Mouse (Mus musculus): Measurements from ENCODE around the gene Slc22a20. TPM values are rescaled to one million over a fixed set of nuclear protein-coding genes. Genes with fewer than 3 reads are reported as not detected.
A peak's percentile ranks its signal among the peaks of the same experiment; 100 is the strongest.

Gene Slc22a20
- polyA plus RNA-seq (2014; fragmentation: Nextera tagmentation; extraction: Ambion mirVana), result not detected in 2 replicates

DNA sequence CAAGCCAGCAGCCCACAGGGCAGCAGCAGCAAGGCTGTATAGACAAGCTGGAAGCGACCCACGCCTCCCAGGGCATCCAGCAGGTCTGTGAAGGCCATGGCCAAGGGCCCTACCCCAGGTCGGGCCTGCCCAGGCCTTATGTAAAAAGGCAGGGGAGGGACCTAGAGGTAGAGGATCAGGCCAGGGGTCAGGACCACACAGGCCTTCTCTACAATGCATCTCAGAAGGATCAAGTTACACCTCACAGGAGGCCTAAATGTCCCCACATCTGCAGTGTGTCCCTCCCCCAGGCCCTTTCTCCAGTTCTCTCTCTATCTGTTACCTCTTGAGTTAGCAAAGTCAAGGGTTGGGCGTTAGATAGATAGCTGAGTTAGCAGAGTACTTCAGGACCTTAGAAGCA, at the start of gene Slc22a20:
Slc22a20 (minus strand) TSS at position 101 of the 400 bp plus-strand sequence.
- 42% methylated on average over 4 of the region's 4 CpGs for WGBS
- H3K4me1 ChIP-seq (replicated peaks; ENCODE audit: control insufficient read depth, insufficient read depth, low read length), result peaks cover 5% of the 10 kb centered on the region; the same call in 1 of the 2 replicates
- no peaks in the 10 kb centered on the region for H3K9me3 ChIP-seq (ENCODE audit: control insufficient read depth, low read length)
- no peaks in the 10 kb centered on the region for H3K27me3 ChIP-seq (ENCODE audit: control insufficient read depth, insufficient read depth, low read length)
- no peak within 1 kb of the TSS for H3K27ac ChIP-seq (ENCODE audit: low read depth, low read length)
- H3K4me2 ChIP-seq (replicated peaks; ENCODE audit: low read depth, low read length), result no peak within 1 kb of the TSS
- ATAC-seq (ENCODE audit: low FRiP score), result no peak
- H3K9ac ChIP-seq (ENCODE audit: low read depth, low read length), result no peak within 1 kb of the TSS
- DNase-seq (ENCODE audit: low spot score), result no peak
- no peak within 1 kb of the TSS for H3K4me3 ChIP-seq (ENCODE audit: low read depth, low read length)
- H3K36me3 ChIP-seq (ENCODE audit: control insufficient read depth, insufficient read depth, low read length), result no peaks in the 10 kb centered on the region

DNA sequence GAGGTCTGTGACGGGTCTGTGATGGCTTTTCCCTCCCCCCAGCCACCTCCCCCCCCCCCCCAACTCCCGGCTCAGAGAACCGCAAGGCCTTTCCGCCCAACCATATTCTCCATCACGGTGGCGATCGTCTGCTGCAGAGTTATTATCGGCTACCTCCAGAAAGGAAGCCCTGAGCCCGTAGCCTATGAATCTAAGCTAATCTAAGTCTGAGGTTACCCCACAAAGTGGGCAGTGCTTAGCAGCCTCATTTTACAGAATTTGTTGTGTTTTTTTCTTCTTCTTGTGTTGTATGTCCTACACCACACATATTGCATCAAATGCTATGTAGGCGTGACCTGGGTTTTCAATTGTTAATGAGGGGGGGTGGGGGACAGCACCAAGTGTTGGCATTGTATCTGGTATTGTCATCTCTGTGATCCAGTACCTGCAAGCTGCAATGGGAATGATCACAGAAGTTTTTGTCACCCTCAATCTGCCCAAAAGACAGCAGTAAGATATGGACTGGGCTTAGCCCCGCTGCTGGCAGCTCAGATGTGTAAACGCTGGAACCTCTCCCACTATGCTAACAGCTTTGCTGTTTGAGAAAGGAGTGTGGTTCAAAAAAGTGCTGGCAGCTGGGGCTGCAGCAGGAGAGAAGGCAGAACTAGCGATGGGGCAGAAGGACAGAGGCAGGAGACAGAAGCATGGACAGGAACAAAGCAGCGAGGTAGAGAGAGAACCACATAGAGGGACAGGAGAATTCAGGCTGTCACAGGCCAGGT, 44.8 kb upstream of the Slc22a20 start:
- DNase-seq (ENCODE audit: low spot score), result no peak

DNA sequence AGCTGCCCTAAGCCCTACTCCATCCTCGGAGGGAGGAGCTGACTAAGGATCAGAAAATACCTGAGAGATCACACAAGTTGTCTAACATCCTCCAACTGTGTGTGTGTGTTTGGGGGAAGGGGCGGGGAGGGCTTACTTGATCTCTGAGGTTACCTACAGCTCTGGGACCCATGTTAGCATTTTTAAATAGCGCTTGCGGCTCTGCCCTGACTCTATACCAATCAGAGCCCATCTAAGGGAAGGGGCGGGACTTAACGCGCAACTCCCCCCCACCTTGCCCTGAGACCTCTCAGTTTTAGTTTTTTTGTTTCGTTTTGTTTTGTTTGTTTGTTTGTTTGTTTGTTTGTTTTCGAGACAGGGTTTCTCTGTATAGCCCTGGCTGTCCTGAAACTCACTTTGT, 43.5 kb upstream of the Slc22a20 start:
- no peak for DNase-seq (ENCODE audit: low spot score)

More for the DNA sequence above, 44.8 kb upstream of the Slc22a20 start:
- no peaks in the 10 kb centered on the region for H3K4me1 ChIP-seq (replicated peaks; ENCODE audit: control insufficient read depth, insufficient read depth, low read length)
- H3K27me3 ChIP-seq (ENCODE audit: control insufficient read depth, insufficient read depth, low read length), result no peaks in the 10 kb centered on the region
- H3K9ac ChIP-seq (ENCODE audit: low read depth, low read length), result no peak overlapping the region
- no peak for ATAC-seq (ENCODE audit: low FRiP score)
- 77% methylated on average over 14 of the region's 14 CpGs for WGBS
- H3K4me2 ChIP-seq (replicated peaks; ENCODE audit: low read depth, low read length), result no peak overlapping the region
- H3K27ac ChIP-seq (ENCODE audit: low read depth, low read length), result no peak overlapping the region
- no peak overlapping the region for H3K4me3 ChIP-seq (ENCODE audit: low read depth, low read length)
- no peaks in the 10 kb centered on the region for H3K9me3 ChIP-seq (ENCODE audit: control insufficient read depth, low read length)
- no peaks in the 10 kb centered on the region for H3K36me3 ChIP-seq (ENCODE audit: control insufficient read depth, insufficient read depth, low read length)

DNA sequence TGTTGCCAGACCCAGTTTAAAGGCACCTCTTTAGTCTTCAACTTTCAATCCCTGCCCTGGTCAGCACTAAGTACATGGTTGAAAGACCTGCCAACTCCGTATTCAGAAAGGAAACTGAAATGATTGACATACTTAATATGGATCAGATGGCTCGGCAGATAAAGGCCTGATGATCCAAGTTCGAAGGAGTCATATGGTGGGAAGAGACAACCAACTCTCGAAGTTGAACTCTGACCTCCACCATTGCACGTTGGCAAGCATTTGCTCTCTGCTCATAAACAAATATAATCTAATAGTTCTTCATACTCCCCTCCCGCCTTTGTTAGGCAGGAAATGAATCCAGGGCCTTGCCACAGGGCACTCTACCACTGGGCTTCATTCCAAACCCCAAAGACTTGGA, 43.0 kb upstream of the Slc22a20 start:
- H3K4me3 ChIP-seq (ENCODE audit: low read depth, low read length), result no peak overlapping the region
- no peaks in the 10 kb centered on the region for H3K27me3 ChIP-seq (ENCODE audit: control insufficient read depth, insufficient read depth, low read length)
- H3K9me3 ChIP-seq (ENCODE audit: control insufficient read depth, low read length), result no peaks in the 10 kb centered on the region
- no peak for ATAC-seq (ENCODE audit: low FRiP score)
- DNase-seq (ENCODE audit: low spot score), result no peak
- no peak overlapping the region for H3K27ac ChIP-seq (ENCODE audit: low read depth, low read length)
- no peaks in the 10 kb centered on the region for H3K36me3 ChIP-seq (ENCODE audit: control insufficient read depth, insufficient read depth, low read length)
- no peak overlapping the region for H3K9ac ChIP-seq (ENCODE audit: low read depth, low read length)
- 91% methylated on average over 6 of the region's 6 CpGs for WGBS
- H3K4me1 ChIP-seq (replicated peaks; ENCODE audit: control insufficient read depth, insufficient read depth, low read length), result no peaks in the 10 kb centered on the region
- no peak overlapping the region for H3K4me2 ChIP-seq (replicated peaks; ENCODE audit: low read depth, low read length)

More for the DNA sequence above, 43.5 kb upstream of the Slc22a20 start:
- no peak for ATAC-seq (ENCODE audit: low FRiP score)
- Histone ChIP-seq H3K4me3 (ENCODE audit: low read depth, low read length) (no peak overlapping the region), H3K4me1 (replicated peaks; ENCODE audit: control insufficient read depth, insufficient read depth, low read length) (no peaks in the 10 kb centered on the region), H3K9me3 (ENCODE audit: control insufficient read depth, low read length) (no peaks in the 10 kb centered on the region), H3K27me3 (ENCODE audit: control insufficient read depth, insufficient read depth, low read length) (no peaks in the 10 kb centered on the region), H3K27ac (ENCODE audit: low read depth, low read length) (no peak overlapping the region), H3K36me3 (ENCODE audit: control insufficient read depth, insufficient read depth, low read length) (no peaks in the 10 kb centered on the region), H3K9ac (ENCODE audit: low read depth, low read length) (no peak overlapping the region), H3K4me2 (replicated peaks; ENCODE audit: low read depth, low read length) (no peak overlapping the region)
- 76% methylated on average over 9 of the region's 9 CpGs for WGBS

DNA sequence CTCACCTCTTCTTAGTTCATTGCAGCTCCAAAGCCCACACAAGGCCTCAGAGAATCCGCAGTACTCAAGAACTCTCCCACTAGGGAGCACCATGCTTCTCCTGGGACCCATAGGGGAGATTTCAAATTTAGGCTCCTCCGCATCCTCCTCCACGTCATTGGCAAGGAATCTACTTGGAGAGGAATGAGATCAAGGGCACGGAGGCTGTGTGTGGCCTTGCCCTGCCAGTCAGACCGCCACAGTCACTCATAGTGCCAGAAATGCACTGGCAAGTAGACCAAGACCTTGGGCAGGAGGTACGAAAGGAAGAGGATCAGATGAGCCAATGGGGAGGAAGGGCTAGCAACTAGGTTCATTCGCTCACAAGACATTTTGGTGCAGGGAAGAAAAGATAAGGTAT, 38.0 kb upstream of the Slc22a20 start:
- 86% methylated on average over 7 of the region's 7 CpGs for WGBS
- H3K27ac ChIP-seq (ENCODE audit: low read depth, low read length), result no peak overlapping the region
- no peak for DNase-seq (ENCODE audit: low spot score)

DNA sequence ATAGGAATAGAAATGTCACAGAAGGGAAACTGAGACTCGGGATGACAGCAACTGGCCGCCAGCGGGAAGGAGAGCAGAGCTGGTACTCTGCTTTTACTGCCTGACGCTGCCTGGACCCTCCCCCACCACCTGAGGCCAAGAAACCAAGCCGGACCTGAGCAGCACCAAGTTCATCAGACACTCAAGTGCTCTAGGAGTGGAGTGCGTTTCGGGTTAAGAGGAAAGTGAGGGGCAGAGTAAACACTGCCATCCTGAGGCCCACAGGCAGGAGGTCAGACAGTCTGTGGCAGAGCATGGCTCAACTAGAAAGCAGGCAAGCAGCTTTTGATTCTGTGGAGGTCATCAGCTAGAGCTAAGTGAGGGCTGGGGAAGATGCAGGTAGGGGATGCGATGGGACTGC, 37.1 kb upstream of the Slc22a20 start:
- no peak overlapping the region for H3K27ac ChIP-seq (ENCODE audit: low read depth, low read length)
- H3K9ac ChIP-seq (ENCODE audit: low read depth, low read length), result no peak overlapping the region
- 68% methylated on average over 8 of the region's 8 CpGs for WGBS
- H3K9me3 ChIP-seq (ENCODE audit: control insufficient read depth, low read length), result no peaks in the 10 kb centered on the region
- H3K4me2 ChIP-seq (replicated peaks; ENCODE audit: low read depth, low read length), result no peak overlapping the region
- no peak for ATAC-seq (ENCODE audit: low FRiP score)
- no peaks in the 10 kb centered on the region for H3K36me3 ChIP-seq (ENCODE audit: control insufficient read depth, insufficient read depth, low read length)
- H3K4me3 ChIP-seq (ENCODE audit: low read depth, low read length), result no peak overlapping the region
- no peak for DNase-seq (ENCODE audit: low spot score)
- no peaks in the 10 kb centered on the region for H3K27me3 ChIP-seq (ENCODE audit: control insufficient read depth, insufficient read depth, low read length)
- no peaks in the 10 kb centered on the region for H3K4me1 ChIP-seq (replicated peaks; ENCODE audit: control insufficient read depth, insufficient read depth, low read length)

More for the DNA sequence above, 38.0 kb upstream of the Slc22a20 start:
- Histone ChIP-seq H3K4me3 (ENCODE audit: low read depth, low read length) (no peak overlapping the region), H3K4me2 (replicated peaks; ENCODE audit: low read depth, low read length) (no peak overlapping the region), H3K36me3 (ENCODE audit: control insufficient read depth, insufficient read depth, low read length) (no peaks in the 10 kb centered on the region), H3K27me3 (ENCODE audit: control insufficient read depth, insufficient read depth, low read length) (no peaks in the 10 kb centered on the region), H3K4me1 (replicated peaks; ENCODE audit: control insufficient read depth, insufficient read depth, low read length) (no peaks in the 10 kb centered on the region), H3K9me3 (ENCODE audit: control insufficient read depth, low read length) (no peaks in the 10 kb centered on the region), H3K9ac (ENCODE audit: low read depth, low read length) (no peak overlapping the region)
- ATAC-seq (ENCODE audit: low FRiP score), result no peak

DNA sequence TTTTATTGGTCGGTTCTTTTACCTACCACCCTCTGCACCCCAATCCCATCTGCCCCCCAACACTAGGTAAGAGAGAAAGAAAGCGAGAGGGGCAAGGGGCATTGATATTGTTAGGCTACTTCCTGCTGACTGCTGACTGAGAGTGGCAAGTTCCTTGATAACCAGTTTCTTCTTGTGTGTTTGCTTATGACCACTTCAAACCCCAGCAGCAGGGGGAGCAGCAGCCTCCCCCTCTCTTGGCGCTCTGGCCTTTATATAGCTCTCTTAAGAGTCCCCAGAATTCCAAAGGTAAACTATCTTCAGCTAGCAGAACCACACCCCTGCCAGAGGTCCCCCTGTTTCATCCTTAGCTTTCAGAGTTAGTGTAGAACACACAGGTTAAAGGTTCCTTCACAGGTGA, 34.3 kb upstream of the Slc22a20 start:
- Histone ChIP-seq H3K27me3 (ENCODE audit: control insufficient read depth, insufficient read depth, low read length) (peaks cover 11% of the 10 kb centered on the region), H3K4me3 (ENCODE audit: low read depth, low read length) (no peak overlapping the region), H3K9me3 (ENCODE audit: control insufficient read depth, low read length) (no peaks in the 10 kb centered on the region), H3K36me3 (ENCODE audit: control insufficient read depth, insufficient read depth, low read length) (no peaks in the 10 kb centered on the region), H3K4me1 (replicated peaks; ENCODE audit: control insufficient read depth, insufficient read depth, low read length) (peaks cover 3% of the 10 kb centered on the region; the same call in 1 of the 2 replicates), H3K9ac (ENCODE audit: low read depth, low read length) (no peak overlapping the region), H3K27ac (ENCODE audit: low read depth, low read length) (no peak overlapping the region), H3K4me2 (replicated peaks; ENCODE audit: low read depth, low read length) (no peak overlapping the region)
- no peak for DNase-seq (ENCODE audit: low spot score)
- 67% methylated on average over 3 of the region's 3 CpGs for WGBS
- no peak for ATAC-seq (ENCODE audit: low FRiP score)

DNA sequence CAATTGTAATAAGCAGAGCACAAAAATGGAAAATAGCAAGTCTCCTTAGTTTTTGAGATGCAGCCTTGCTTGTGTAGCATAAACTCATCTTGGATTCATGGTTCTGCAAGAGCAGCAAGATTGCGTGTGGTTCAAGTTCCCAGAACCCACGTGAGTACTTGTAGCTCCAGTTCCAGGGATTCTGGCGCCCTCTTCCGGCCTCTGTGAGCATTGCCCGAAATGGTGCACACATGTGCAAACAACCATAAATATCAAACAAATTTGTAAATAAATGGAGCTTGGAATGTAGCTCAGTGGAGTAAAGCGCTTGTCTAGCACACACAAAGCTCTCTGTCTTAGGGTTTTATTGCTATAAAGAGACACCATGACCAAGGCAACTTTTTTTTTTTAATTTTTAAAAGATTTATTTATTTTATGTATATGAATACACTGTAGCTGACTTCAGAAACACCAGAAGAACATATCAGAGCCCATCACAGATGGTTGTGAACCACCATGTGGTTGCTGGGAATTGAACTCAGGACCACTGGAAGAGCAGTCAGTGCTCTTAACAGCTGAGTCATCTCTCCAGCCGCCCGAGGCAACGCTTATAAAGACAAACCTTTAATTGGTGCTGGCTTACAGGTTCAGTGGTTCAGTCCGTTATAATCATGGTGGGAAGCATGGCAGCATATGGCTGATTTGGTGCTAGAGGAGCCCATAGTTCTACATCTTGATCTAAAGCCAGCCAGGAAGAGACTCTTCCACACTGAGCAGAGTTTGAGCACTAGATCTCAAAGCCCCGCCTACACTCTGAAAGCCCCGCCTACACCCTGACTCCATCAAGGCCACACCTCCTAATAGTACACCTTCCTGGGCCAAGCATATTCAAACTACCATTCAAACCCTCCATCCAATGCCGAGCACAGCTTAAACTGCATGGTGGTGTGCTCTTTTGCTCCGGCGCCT, 32.5 kb upstream of the Slc22a20 start:
- no peak for ATAC-seq (ENCODE audit: low FRiP score)
- Histone ChIP-seq H3K27ac (ENCODE audit: low read depth, low read length) (no peak overlapping the region), H3K36me3 (ENCODE audit: control insufficient read depth, insufficient read depth, low read length) (no peaks in the 10 kb centered on the region), H3K4me1 (replicated peaks; ENCODE audit: control insufficient read depth, insufficient read depth, low read length) (peaks cover 4% of the 10 kb centered on the region; the same call in 1 of the 2 replicates), H3K4me2 (replicated peaks; ENCODE audit: low read depth, low read length) (no peak overlapping the region), H3K9me3 (ENCODE audit: control insufficient read depth, low read length) (no peaks in the 10 kb centered on the region), H3K4me3 (ENCODE audit: low read depth, low read length) (no peak overlapping the region), H3K9ac (ENCODE audit: low read depth, low read length) (no peak overlapping the region), H3K27me3 (ENCODE audit: control insufficient read depth, insufficient read depth, low read length) (peaks cover 15% of the 10 kb centered on the region)
- WGBS, result 33% methylated on average over 15 of the region's 15 CpGs
- DNase-seq (ENCODE audit: low spot score), result peak; percentile 92

All from hindbrain, embryonic 11.5 days (tissue).